Mouse (Mus musculus) testis, adult 2 months (tissue): Measurements from ENCODE around the gene Gng12. TPM values are rescaled to one million over a fixed set of nuclear protein-coding genes. Genes with fewer than 3 reads are reported as not detected.

ENCODE experiments used
- H3K27ac ChIP-seq: fragments of 200-500 bp; 2 replicates; pipeline ENCODE4 v1.5.1; 2012; ENCODE audit warnings: low read depth, low read length; ENCODE audit not compliant: control insufficient read depth, insufficient read depth
- H3K27me3 ChIP-seq: fragments of 200-500 bp; 2 replicates; pipeline ENCODE4 v1.6.1; 2012; ENCODE audit warnings: mild to moderate bottlenecking, low read length, moderate library complexity; ENCODE audit not compliant: control insufficient read depth, insufficient read depth
- H3K36me3 ChIP-seq: fragments of 200-500 bp; 2 replicates; pipeline ENCODE4 v1.6.1; 2012; ENCODE audit warnings: mild to moderate bottlenecking, low read length; ENCODE audit not compliant: control insufficient read depth, insufficient read depth
- H3K4me1 ChIP-seq: fragments of 200-500 bp; 2 replicates; pipeline ENCODE4 v1.6.1; 2012; ENCODE audit warnings: low read length; ENCODE audit not compliant: control insufficient read depth, insufficient read depth
- H3K4me3 ChIP-seq: fragments of 200-500 bp; 2 replicates; pipeline ENCODE4 v1.5.1; 2012; ENCODE audit warnings: low read depth, mild to moderate bottlenecking, low read length, moderate library complexity, mixed read lengths; ENCODE audit not compliant: control insufficient read depth
- CTCF ChIP-seq: fragments of 200-500 bp; IDR thresholded peaks from 2 replicates; pipeline ENCODE4 v1.5.1; 2012; ENCODE audit warnings: low read depth, mild to moderate bottlenecking, inconsistent platforms, low read length, moderate library complexity; ENCODE audit not compliant: control insufficient read depth, insufficient read depth, insufficient replicate concordance
- POLR2A ChIP-seq: fragments of 200-500 bp; IDR thresholded peaks from 2 replicates; pipeline ENCODE4 v1.6.1; 2012; ENCODE audit warnings: low read depth, mild to moderate bottlenecking, inconsistent platforms, low read length, moderate library complexity; ENCODE audit not compliant: control insufficient read depth
- polyA plus RNA-seq: library from polyadenylated mRNA; depleted of rRNA; stranded (reverse); fragments of >200 nt; gene quantifications from 2 replicates; pipeline ENCODE4 v1.2.3, GENCODE M21; 2012

Gene Gng12
- polyA plus RNA-seq, 1 experiment = 13.6 TPM

DNA sequence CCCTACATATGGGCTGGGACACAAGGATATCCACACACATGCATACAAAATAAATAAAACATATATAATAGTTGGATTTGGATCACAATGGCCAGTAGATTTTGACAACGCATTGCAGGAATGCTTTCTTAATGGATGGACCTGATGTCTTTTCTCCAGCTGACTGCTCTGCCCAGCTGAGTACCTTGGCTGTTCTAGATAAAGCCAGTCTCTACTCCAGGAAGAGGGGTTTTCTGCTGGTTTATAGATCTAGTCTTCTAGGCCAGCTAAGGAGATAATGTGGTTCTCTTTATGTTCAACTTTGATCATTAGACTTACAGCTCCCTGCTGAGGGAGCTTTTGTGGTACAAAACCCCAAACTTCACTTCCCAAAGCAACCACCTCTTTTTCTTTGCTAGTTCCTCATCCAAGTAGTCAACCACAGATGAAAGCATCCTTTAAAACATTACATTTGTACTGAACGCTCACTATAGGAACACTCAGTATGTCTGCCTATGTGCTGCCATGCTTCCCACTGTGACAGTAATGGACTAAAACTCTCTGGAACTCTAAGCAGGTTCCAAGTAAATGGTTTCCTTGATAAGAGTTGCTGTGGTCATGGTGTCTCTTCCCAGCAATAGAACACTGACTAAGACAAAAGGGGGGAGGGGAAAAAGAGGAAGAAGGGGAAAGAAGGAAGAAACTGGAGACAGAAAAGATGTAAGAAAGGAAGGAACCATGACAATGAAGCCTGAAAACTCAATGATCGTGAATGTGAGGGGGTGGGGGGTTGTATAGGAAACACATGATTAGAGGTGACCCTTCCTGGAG is 5.6 kb upstream of the Gng12 start:
- TF ChIP-seq POLR2A = no peak
- TF ChIP-seq CTCF = no peak
- H3K27me3 ChIP-seq = no peaks in the 10 kb centered on the region
- H3K27ac ChIP-seq = no peak overlapping the region
- H3K36me3 ChIP-seq = no peaks in the 10 kb centered on the region
- H3K4me1 ChIP-seq = no peaks in the 10 kb centered on the region
- no peak overlapping the region for H3K4me3 ChIP-seq

DNA sequence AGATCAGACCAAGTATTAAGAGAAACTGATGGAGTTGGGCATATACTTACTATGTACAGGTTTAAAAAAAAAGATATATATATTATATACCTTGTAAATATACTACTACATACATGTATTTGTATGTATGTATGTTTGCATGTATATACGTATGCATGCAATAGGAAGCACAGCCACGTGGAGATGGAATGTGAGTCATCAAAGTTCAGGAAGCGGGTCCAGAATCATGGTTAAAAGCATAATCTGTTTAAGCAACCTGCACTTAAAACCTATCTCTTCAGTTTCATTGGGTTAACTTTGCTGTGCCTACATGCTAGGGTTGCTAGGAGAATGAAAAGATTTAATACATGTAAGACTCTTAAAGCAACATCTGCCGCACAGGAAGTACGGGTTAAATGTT is 2.2 kb upstream of the Gng12 start:
- Histone ChIP-seq H3K36me3 (no peaks in the 10 kb centered on the region), H3K4me1 (peaks cover 8% of the 10 kb centered on the region), H3K27ac (no peak overlapping the region), H3K4me3 (no peak overlapping the region), H3K27me3 (no peaks in the 10 kb centered on the region)
- TF ChIP-seq CTCF (no peak), POLR2A (no peak)

- H3K27ac ChIP-seq = no peak overlapping the region
- no peaks in the 10 kb centered on the region for H3K36me3 ChIP-seq
- H3K4me3 ChIP-seq = no peak overlapping the region
- H3K4me1 ChIP-seq = peaks cover 8% of the 10 kb centered on the region
- TF ChIP-seq POLR2A = no peak
- TF ChIP-seq CTCF = no peak
- H3K27me3 ChIP-seq = no peaks in the 10 kb centered on the region
These were observed 1.2 kb upstream of the Gng12 start for GRCm38 (mm10) chr6:66894999-66895398.

DNA sequence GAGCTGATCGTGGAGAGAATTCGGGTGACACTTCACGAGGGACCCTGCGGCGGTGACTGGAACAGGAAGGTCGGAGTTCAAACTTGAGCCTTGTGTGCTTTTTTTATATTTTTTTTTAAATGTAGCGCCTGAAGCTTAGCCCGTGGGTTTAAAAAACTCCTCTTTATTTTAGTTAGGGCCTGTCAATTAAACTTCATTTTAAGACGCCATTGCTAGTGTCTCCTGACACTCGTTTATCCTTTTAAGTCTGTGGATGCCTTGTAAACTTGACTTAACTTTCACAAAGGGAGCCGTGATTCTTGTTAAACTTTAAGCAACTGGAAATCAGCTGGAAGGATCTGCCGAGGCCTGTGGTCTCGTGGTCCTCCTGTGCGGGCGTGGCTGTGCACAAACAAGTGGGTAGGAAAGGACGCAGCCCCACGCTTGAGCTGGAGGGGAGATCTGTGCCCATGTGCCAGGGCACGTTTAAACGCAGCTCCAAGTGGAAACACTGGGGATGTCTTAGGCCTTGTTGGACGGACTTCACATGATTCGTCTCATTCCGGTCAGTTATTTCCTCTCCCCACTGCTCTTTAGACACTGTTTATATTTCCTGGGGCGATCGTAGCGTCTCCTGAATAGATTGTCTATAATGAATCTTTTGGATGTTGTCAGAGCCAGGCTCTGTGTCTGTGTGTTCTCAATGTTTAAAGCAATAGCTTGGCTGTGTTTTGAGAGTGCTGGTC is 886 bp downstream of the Gng12 start:
- Histone ChIP-seq H3K4me1 (peaks cover 8% of the 10 kb centered on the region), H3K4me3 (peak overlapping the region; percentile 87), H3K36me3 (no peaks in the 10 kb centered on the region), H3K27me3 (no peaks in the 10 kb centered on the region), H3K27ac (peak overlapping the region; percentile 78)
- TF ChIP-seq POLR2A (no peak), CTCF (no peak)

- H3K36me3 ChIP-seq = no peaks in the 10 kb centered on the region
- no peak overlapping the region for H3K27ac ChIP-seq
- H3K4me1 ChIP-seq = peaks cover 8% of the 10 kb centered on the region
- no peaks in the 10 kb centered on the region for H3K27me3 ChIP-seq
- no peak overlapping the region for H3K4me3 ChIP-seq
- TF ChIP-seq POLR2A (no peak), CTCF (no peak)
These were observed 1.8 kb downstream of the Gng12 start for GRCm38 (mm10) chr6:66897994-66898393.

DNA sequence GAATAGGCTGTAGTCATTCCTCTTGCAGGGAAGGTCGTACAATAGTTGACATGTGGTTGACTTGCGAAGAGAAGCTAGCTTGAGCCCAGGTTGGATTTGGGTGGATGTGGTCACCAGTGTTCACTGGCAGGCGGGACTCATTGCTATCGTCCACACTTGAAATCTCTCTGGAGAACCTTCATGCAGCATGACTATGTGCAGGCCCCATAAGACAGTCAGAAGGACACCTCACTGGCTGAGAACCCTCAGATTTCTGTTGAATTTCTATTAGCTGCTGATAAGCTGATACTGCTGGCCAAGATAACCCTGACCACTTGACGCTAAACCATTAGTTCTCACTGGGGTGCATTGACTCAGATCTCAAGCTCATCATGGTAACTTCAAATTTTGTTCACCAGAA is 5.7 kb downstream of the Gng12 start:
- Histone ChIP-seq H3K4me1 (peaks cover 5% of the 10 kb centered on the region), H3K4me3 (no peak overlapping the region), H3K27ac (no peak overlapping the region), H3K36me3 (no peaks in the 10 kb centered on the region), H3K27me3 (no peaks in the 10 kb centered on the region)
- TF ChIP-seq POLR2A (no peak), CTCF (no peak)

DNA sequence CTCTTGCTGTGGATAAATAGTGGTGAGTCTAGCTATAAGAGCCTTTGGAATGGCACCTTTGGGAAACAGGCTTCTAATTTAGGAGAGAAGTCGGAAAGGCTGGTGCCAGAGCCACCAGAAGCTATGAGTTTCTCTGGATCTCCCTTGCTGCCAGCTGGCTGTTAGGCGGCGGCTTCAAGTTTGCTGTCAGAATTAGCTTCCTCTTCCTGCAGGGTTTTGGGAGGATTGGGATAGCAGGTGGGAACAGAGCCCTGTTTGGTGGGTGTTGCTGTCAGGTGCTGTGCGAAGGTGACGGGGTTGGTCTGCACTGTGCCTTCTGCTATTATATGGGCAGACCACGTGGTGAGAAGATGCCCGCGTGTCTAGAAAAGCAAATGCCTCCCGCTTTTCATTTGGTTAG is 7.0 kb downstream of the Gng12 start:
- no peak for TF ChIP-seq POLR2A
- TF ChIP-seq CTCF = no peak
- H3K36me3 ChIP-seq = no peaks in the 10 kb centered on the region
- H3K27ac ChIP-seq = no peak overlapping the region
- H3K4me1 ChIP-seq = no peaks in the 10 kb centered on the region
- no peak overlapping the region for H3K4me3 ChIP-seq
- H3K27me3 ChIP-seq = no peaks in the 10 kb centered on the region
